10 mouse cellular contexts compared by ENCODE assay signal in genomic region chr5:116526324-116526723, GRCm38 (mm10).
DNase-seq lines count a peak whose midpoint lies in the region.
"Had no signal": no experiment of that assay in that cellular context is flagged by ENCODE, and none has a peak within 500 bp of the region (broad histone marks: within the 10 kb centered on the region; RNA-seq: fewer than 3 reads in every experiment).

No protein-coding gene starts in this region.

- peak; percentile 96 for DNase-seq in MN1 (ENCODE audit: low spot score)
- peak; percentile 83 for DNase-seq in cerebellum, adult 11-12 months
- peak; percentile 27 to 39 for DNase-seq in frontal cortex, postnatal 25 days (ENCODE audit: low spot score in 2 of 2)
- peak; percentile 74 to 75 for DNase-seq in left cerebral cortex, postnatal 36 days (ENCODE audit: low spot score in 2 of 2)
- DNase-seq in spleen, postnatal 36 days (ENCODE audit: low spot score in 2 of 2): no peak
- no peak for DNase-seq in kidney, adult 9 months
- DNase-seq in heart, postnatal 10 days: no peak
- DNase-seq in heart, adult 11 months: no peak
- DNase-seq: gastrocnemius, postnatal 10 days; kidney, postnatal 10 days had no signal

- intact Hi-C loops in left cerebral cortex, postnatal 36 days (cut with DNase I): loop anchor here (10.0 kb wide), 1 partner anchor 82 kb away; no protein-coding TSS in a partner anchor
- intact Hi-C loops in heart, postnatal 10 days (cut with DNase I): no loop called here

Comparison
In these comparisons a context has a peak if more than half of its experiments do, and no peak if none do; other contexts are left out.
1. DNase-seq: peak in MN1 (single experiment), cerebellum, adult 11-12 months (single experiment), frontal cortex, postnatal 25 days (2 of 2) and left cerebral cortex, postnatal 36 days (2 of 2); none in spleen, postnatal 36 days (0 of 2), kidney, adult 9 months (single experiment), heart, postnatal 10 days (0 of 2) and heart, adult 11 months (single experiment).